Mouse (Mus musculus): Measurements from ENCODE around the gene Lhfpl2.

Lhfpl2 gene

DNA sequence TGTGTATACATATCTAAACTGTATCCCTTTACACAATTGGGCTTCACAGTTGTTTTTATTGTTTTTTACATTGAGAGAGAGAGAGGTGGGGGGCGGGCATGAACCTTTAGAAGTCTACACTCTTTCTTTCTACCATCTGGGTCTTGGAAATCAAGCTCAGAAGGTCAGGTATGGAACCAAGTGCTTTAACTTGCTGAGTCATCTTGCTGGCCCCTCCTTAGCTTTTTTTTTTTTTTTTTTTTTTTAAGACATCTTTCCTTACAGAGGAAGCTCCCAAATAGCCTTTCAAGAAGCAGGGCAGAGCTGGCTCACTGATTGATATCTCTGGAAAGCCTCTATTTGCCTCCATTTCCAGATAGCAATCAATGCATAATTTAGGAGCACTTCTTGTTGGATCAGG is 10.7 kb downstream of the Lhfpl2 start:
- no peak for DNase-seq

GRCm38 (mm10) chr13:94069421-94070307 is 12.1 kb downstream of the Lhfpl2 start:
- DNase-seq, result no peak

DNA sequence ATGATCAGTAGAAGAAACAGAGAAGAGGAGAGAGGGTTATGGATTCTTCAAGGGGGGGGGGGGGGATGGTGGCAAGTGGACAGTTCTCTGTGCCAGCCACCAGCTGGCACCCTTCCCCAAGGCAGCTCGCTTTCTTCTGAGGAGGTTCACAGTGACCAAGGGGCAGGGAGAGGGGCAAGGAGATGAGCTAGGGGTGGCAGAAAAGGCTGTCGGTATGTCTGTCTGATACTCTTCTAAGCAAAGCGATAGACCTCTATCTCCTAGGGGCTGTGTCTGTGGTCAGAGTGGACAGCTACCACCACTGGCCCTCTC is 12.7 kb downstream of the Lhfpl2 start:
- DNase-seq, result no peak

GRCm38 (mm10) chr13:94070927-94071326 is 13.3 kb downstream of the Lhfpl2 start:
- DNase-seq, result no peak

GRCm38 (mm10) chr13:94073046-94073715 is 15.6 kb downstream of the Lhfpl2 start:
- no peak for DNase-seq

GRCm38 (mm10) chr13:94073716-94074115 is 16.1 kb downstream of the Lhfpl2 start:
- DNase-seq, result no peak

GRCm38 (mm10) chr13:94075181-94075580 is 17.6 kb downstream of the Lhfpl2 start:
- no peak for DNase-seq

GRCm38 (mm10) chr13:94077136-94078018 is 19.8 kb downstream of the Lhfpl2 start:
- DNase-seq, result no peak

DNA sequence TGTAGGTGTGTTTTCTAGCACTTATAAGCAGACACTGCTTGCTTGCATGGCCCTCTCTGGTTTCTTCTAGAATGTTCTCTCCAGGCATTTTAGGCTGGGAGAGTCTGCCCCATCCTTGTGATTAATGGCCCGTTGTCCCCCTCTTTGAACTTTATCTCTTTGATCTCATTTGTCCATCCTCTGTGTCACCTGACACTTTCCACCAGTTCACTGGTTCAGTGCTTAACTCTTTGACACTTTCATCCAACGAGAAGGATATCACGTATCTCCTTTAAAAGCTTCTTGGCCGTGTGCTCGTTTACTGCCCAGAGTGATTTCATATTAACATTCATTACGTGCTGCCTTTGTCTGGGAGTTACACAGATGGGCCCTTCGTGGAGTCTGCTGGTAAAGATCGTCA is 25.6 kb downstream of the Lhfpl2 start:
- no peak for DNase-seq

GRCm38 (mm10) chr13:94084220-94085126 is 26.9 kb downstream of the Lhfpl2 start:
- no peak for DNase-seq

DNA sequence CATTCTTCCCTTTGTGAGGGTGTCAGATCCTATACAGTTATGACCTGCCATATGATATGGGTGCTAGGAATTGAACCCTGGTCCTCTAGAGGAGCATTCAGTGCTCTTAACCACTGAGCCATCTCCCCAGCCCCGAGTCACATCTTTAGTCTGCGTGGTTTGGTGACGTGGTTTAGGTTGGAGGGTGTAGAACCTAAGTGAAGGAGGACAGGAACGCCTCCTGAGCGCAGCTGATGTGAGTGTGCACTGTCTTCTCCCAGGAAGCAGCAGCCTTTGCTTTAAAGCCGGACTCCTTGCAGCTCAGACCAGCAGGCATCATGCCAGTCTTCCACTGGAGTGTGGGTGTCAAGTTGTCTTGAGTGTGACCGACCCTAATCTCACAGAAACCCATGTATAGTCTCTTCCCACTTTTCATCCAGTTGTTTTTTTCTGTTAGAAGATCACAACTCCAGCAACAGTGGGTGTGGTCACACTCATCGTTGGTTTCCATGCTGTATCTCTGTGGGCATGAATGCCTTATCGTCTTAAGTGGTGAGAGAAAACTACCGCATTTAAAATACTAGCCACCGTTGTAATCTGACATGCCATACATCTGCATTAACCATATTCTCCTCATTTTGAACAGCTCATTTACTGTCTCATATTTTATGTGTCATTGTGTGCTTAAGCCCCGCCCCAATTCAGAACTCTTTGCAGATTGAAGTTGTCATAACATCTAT is 28.7 kb downstream of the Lhfpl2 start:
- no peak for DNase-seq

- DNase-seq, result no peak
Observed at GRCm38 (mm10) chr13:94087061-94087460, 29.5 kb downstream of the Lhfpl2 start.

GRCm38 (mm10) chr13:94088788-94089187 is 31.2 kb downstream of the Lhfpl2 start:
- DNase-seq, result no peak

DNA sequence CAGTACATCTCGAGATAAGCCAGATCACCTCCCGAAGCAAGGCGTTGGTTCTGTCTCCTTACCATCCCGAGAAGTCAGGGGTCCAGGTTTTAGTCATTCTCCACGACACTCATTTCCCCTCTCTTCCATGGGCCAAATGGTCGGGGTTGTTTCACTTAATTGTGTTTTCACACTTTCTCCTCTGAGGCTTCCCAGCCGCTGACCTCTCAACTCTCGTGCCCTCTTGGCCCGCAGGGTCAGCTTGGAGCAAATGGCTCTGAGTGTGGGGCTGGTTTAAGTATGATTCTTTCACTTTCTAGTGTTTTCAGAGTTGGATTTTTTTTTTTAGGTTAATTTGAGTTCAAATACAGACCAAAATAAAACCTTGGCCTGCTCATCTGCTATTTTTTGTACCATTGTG is 31.7 kb downstream of the Lhfpl2 start:
- DNase-seq, result no peak

DNA sequence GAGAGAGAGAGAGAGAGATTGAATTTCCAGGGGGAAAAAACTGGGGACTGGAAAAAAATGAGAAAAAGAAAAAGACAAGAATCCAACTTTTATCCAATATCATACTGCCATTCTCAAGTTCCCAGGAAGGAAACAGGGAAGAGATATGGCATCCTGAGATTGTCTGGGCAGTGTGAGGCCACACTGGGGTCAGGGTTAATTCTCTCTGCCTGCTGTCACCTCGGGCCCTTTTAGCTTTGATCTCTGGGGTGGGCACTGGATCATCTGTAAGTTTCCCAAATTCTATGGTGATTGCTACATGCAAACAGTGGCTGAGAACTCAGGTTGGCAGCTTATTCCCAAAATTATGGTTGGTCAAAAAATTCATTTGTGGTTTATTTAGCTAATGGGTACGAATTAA is 33.8 kb downstream of the Lhfpl2 start:
- DNase-seq, result no peak

DNA sequence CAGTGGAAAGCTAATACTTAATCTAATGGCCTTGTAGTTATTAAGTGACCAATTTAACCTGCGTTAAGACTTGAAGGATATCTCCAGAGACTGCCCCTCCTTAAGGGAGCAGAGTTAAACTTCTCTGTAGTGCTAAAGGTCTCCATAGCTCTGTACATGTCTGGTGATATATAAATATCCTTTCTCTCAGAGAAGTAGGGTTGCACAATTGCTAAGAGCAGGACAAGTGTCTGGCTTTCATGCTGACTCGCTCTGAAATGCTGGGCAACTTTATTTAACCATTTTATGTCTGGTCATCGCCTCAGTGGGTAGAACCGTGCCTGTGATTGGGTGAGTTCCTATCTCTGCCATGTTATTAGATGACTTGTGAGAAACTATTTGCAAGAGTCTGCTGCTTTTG is 36.6 kb downstream of the Lhfpl2 start:
- no peak for DNase-seq

DNA sequence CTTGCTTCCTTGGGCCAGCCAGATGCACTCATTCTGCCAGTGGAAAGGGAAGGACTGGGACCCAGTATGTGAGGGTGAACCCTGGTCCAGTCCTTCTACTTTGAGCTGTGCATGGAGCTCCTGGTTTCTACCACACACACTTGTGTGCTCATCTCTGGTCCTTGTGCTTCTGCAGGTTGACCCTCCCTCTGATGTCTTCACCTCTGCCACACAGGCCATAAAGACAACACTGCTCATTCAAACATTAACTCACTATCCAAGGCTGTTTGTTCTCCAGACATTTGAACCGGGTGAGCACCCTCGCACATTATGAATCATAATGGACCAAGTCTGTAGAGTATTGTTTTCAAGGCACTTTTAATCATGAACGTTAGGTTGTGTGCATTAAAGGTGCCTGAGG is 37.0 kb downstream of the Lhfpl2 start:
- no peak for DNase-seq

GRCm38 (mm10) chr13:94095202-94095601 is 37.6 kb downstream of the Lhfpl2 start:
- no peak for DNase-seq

- DNase-seq, result no peak
Observed at GRCm38 (mm10) chr13:94097667-94098066, 40.1 kb downstream of the Lhfpl2 start.

DNA sequence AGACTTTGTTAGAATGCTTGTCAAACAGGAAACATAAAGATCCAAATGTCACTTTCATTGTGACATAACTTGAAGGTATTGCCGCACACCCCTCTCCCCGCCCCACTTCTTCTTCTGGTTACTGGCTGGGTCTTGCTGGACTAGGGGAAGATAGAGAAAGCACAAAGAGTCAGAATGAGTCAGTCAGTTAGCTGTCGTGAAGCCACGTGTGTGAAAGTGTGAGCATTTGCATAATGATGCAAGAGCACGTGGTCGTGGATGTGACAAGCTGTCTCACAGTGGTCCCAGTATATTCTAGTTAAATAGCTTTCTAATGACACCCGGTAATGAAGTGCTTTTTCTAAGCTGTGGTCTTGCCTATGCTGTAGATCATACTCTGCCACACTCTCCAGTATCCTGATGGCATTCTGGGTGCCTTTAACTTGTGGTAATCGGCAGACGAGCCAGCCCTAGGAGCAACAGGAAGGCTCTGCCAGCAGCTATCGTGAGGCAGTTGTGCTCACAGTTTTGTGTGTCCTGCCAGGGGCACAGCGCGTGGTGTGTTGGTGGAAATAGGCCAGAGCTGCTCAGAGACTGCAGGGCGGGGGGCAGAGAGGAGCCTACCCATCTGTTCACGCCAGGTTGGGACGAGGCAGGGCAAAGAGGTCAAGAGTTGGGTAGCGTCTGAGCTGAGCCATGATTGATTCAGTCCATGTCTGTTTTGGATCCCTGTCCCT is 40.9 kb downstream of the Lhfpl2 start:
- no peak for DNase-seq

DNA sequence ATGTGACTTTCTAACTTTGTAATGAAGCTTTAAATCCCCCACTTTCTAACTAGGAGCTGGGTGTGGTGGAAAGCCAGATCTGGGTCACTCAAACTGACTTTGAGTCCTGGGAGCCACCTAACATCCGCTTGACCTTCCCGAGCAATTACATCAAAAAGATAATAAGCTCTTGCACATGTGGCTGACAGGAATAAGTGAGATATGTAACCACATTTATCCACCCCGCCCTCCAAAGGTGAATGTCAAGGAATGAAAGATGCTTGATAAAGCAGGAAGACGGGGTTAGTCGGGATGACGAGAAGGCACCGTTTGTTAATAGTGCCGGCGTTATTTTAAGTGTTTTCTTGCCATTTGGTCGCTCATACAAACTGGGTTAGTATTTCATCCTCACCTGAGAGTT is 41.5 kb downstream of the Lhfpl2 start:
- no peak for DNase-seq

Measured in thymus, postnatal 25 days (tissue).